Mouse (Mus musculus): ENCODE results near the gene Psg19.
"Not testable (repeated sequence)": the region's sequence is repeated elsewhere in the genome, so short reads cannot be mapped to it uniquely, and the experiment has no call there.

DNA sequence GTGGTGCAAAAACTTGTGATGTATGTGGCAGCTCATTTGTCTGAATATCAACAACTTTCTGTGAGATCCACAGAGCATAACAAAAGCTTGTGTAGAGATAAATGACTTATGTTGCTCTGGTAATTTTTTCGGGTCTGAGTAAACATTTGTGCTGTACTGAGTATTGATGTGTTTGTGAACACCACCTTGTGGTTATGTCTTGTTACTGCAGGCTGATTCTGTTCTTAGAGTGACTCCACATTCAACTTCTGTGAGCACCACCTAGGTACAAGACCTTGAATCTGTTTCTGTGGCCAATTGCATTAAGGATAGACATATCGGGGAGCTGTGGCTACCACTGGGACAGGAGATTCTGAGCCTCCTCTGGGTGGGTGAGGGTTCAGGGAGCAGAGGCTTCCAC lies 17.0 kb downstream of the Psg19 start:
- not testable (repeated sequence) for TF ChIP-seq POLR2A (IDR thresholded peaks at IDR 0.05; ENCODE audit: low read depth, low read length)
- 0 out of 2 replicates have a peak, but pooled peaks have one; percentile 4 for TF ChIP-seq CTCF (conservative IDR thresholded peaks at IDR 0.05; ENCODE audit: insufficient read depth, insufficient read length, low read depth, low read length)

All from kidney, adult 2 months (tissue).